Mouse (Mus musculus): ENCODE results near the gene Epgn.

DNA sequence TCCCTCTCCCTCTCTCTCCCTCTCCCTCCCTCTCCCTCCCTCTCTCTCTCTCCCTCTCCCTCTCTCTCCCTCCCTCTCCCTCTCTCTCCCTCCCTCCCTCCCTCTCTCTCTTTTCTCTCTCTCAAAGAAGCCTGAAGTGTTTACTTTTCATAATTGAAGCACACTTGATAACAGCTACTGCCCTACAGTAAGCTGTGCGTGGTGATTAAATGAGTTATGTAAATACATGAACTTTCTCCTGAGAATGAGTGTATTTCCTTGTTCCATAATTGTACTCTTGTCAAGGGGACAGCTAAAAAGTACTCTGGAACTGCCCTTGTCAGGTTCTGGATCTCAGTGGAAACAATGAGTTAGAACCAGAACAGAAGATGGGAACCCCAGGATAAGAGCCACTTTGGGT is 576 bp downstream of the Epgn start:
- TF ChIP-seq POLR2AphosphoS5 (IDR thresholded peaks at IDR 0.05; ENCODE audit: insufficient replicate concordance, low read depth, low read length) (no peak), CTCF (IDR thresholded peaks at IDR 0.05; ENCODE audit: low read depth, low read length) (no peak), TAL1 (conservative IDR thresholded peaks at IDR 0.05; ENCODE audit: low read depth, low read length) (no peak), GATA1 (IDR thresholded peaks at IDR 0.05; ENCODE audit: borderline replicate concordance, low read length) (no peak), GATA2 (IDR thresholded peaks at IDR 0.05; ENCODE audit: borderline replicate concordance, low read depth, low read length) (no peak)
